Mouse (Mus musculus) CH12.LX (cell line): ENCODE results near the gene Sumo3. TPM values are rescaled to one million over a fixed set of nuclear protein-coding genes. Genes with fewer than 3 reads are reported as not detected.

Experiments
- DNase-seq: peaks from one replicate; pipeline ENCODE4 v3.0.0-alpha.2; 2013; ENCODE audit errors: extremely low read depth
- H3K27ac ChIP-seq: 2 replicates; pipeline ENCODE4 v1.5.1; 2012; ENCODE audit warnings: low read depth, mild to moderate bottlenecking, control low read depth, moderate library complexity; ENCODE audit not compliant: insufficient read depth
- H3K27me3 ChIP-seq: replicated peaks from 2 replicates; pipeline ENCODE3; 2012; ENCODE audit warnings: inconsistent platforms
- H3K36me3 ChIP-seq, 2 experiments: replicated peaks in 1 of 2; 2 replicates each; pipeline versions ENCODE3 to v1.6.1; 2012; ENCODE audit warnings: inconsistent platforms in 1 of 2, low read length in 1 of 2, mild to moderate bottlenecking in 1 of 2, mixed read lengths in 1 of 2, moderate library complexity in 1 of 2; ENCODE audit not compliant: control insufficient read depth in 1 of 2, insufficient read depth in 1 of 2
- H3K4me1 ChIP-seq, 2 experiments: 2 replicates each; pipeline ENCODE4 v1.6.1; 2012; ENCODE audit warnings: inconsistent platforms in 1 of 2, moderate library complexity in 1 of 2; ENCODE audit not compliant: insufficient read depth in 2 of 2, control insufficient read depth in 1 of 2
- H3K4me2 ChIP-seq: 2 replicates; pipeline ENCODE4 v1.6.1; 2012; ENCODE audit warnings: low read depth, mild to moderate bottlenecking, control low read depth; ENCODE audit not compliant: poor library complexity, insufficient read depth, severe bottlenecking
- H3K4me3 ChIP-seq, 3 experiments: fragments of 150-350 bp in 1 of 3; sonication (generic) in 1 of 3; replicated peaks in 1 of 3; 2 replicates each; pipeline versions ENCODE3 to v1.5.1; 2011 to 2012; ENCODE audit warnings: low read depth in 2 of 3, low read length in 2 of 3, mild to moderate bottlenecking in 2 of 3, moderate library complexity in 2 of 3, control low read depth in 1 of 3, improper control_type of control experiment in 1 of 3, inconsistent platforms in 1 of 3, mixed read lengths in 1 of 3; ENCODE audit not compliant: poor library complexity in 1 of 3
- H3K79me2 ChIP-seq: replicated peaks from 2 replicates; pipeline ENCODE4 v1.6.1; 2012; ENCODE audit warnings: mild to moderate bottlenecking, moderate library complexity; ENCODE audit not compliant: control insufficient read depth, poor library complexity, insufficient read depth, severe bottlenecking; ENCODE audit errors: extremely low read depth
- H3K9ac ChIP-seq: 2 replicates; pipeline ENCODE4 v1.6.1; 2012; ENCODE audit warnings: low read depth, mild to moderate bottlenecking, control low read depth, moderate library complexity; ENCODE audit not compliant: insufficient read depth
- H3K9me3 ChIP-seq: replicated peaks from 2 replicates; pipeline ENCODE3; 2012; ENCODE audit warnings: low read length, inconsistent platforms, mixed read lengths
- BHLHE40 ChIP-seq: IDR thresholded peaks from 2 replicates; pipeline ENCODE4 v1.6.1; 2011; ENCODE audit warnings: mild to moderate bottlenecking, low read depth, low read length, improper control_type of control experiment
- CHD1 ChIP-seq: IDR thresholded peaks from 2 replicates; pipeline ENCODE4 v1.6.1; 2012; ENCODE audit warnings: low read depth, low read length, improper control_type of control experiment, inconsistent platforms
- CHD2 ChIP-seq: IDR thresholded peaks from 2 replicates; pipeline ENCODE4 v1.6.1; 2011; ENCODE audit warnings: low read length, improper control_type of control experiment
- CTCF ChIP-seq, 2 experiments: IDR thresholded peaks in 1 of 2; conservative IDR thresholded peaks in 1 of 2; 2 replicates each; pipeline ENCODE4 v1.5.1; 2011 to 2012; ENCODE audit warnings: low read depth in 2 of 2, low read length in 2 of 2, improper control_type of control experiment in 1 of 2, inconsistent platforms in 1 of 2, mild to moderate bottlenecking in 1 of 2, moderate library complexity in 1 of 2
- E2F4 ChIP-seq: IDR thresholded peaks from 2 replicates; pipeline ENCODE4 v1.6.1; 2011; ENCODE audit warnings: low read depth, low read length, improper control_type of control experiment; ENCODE audit not compliant: insufficient replicate concordance
- ELF1 ChIP-seq: IDR thresholded peaks from 2 replicates; pipeline ENCODE4 v1.6.1; 2014; ENCODE audit warnings: low read depth, mild to moderate bottlenecking, inconsistent platforms, low read length, improper control_type of control experiment
- ETS1 ChIP-seq: conservative IDR thresholded peaks from 2 replicates; pipeline ENCODE4 v1.6.1; 2012; ENCODE audit warnings: low read depth, mild to moderate bottlenecking, inconsistent platforms, low read length, improper control_type of control experiment, moderate library complexity
- GABPA ChIP-seq: IDR thresholded peaks from 2 replicates; pipeline ENCODE4 v1.6.1; 2012; ENCODE audit warnings: low read depth, low read length, improper control_type of control experiment, inconsistent platforms; ENCODE audit not compliant: insufficient replicate concordance
- HCFC1 ChIP-seq: IDR thresholded peaks from 2 replicates; pipeline ENCODE4 v1.6.1; 2012; ENCODE audit warnings: low read depth, mild to moderate bottlenecking, inconsistent platforms, low read length, improper control_type of control experiment
- IRF4 ChIP-seq: IDR thresholded peaks from 2 replicates; pipeline ENCODE4 v1.6.1; 2014; ENCODE audit warnings: low read depth, mild to moderate bottlenecking, inconsistent platforms, low read length, improper control_type of control experiment
- JUN ChIP-seq: IDR thresholded peaks from 2 replicates; pipeline ENCODE4 v1.6.1; 2011; ENCODE audit warnings: low read depth, mild to moderate bottlenecking, low read length, improper control_type of control experiment, moderate library complexity; ENCODE audit not compliant: insufficient read depth
- JUND ChIP-seq: conservative IDR thresholded peaks from 2 replicates; pipeline ENCODE4 v1.6.1; 2011; ENCODE audit warnings: low read depth, low read length, improper control_type of control experiment
- KAT2A ChIP-seq: IDR thresholded peaks from 2 replicates; pipeline ENCODE4 v1.6.1; 2012; ENCODE audit warnings: low read length, improper control_type of control experiment, inconsistent platforms; ENCODE audit not compliant: insufficient replicate concordance
- MAX ChIP-seq: IDR thresholded peaks from 2 replicates; pipeline ENCODE4 v1.6.1; 2011; ENCODE audit warnings: low read length, improper control_type of control experiment
- MAZ ChIP-seq: IDR thresholded peaks from 2 replicates; pipeline ENCODE4 v1.6.1; 2012; ENCODE audit warnings: low read depth, mild to moderate bottlenecking, inconsistent platforms, low read length, improper control_type of control experiment, moderate library complexity
- MEF2A ChIP-seq: IDR thresholded peaks from 2 replicates; pipeline ENCODE4 v1.6.1; 2014; ENCODE audit warnings: low read depth, mild to moderate bottlenecking, inconsistent platforms, low read length, improper control_type of control experiment, borderline replicate concordance
- MXI1 ChIP-seq: IDR thresholded peaks from 2 replicates; pipeline ENCODE4 v1.6.1; 2011; ENCODE audit warnings: mild to moderate bottlenecking, low read depth, low read length, improper control_type of control experiment
- MYC ChIP-seq: IDR thresholded peaks from 2 replicates; pipeline ENCODE4 v1.6.1; 2011; ENCODE audit warnings: low read depth, mild to moderate bottlenecking, improper control_type of control experiment, low read length
- NELFE ChIP-seq: IDR thresholded peaks from 2 replicates; pipeline ENCODE4 v1.6.1; 2011; ENCODE audit warnings: low read depth, low read length, improper control_type of control experiment
- NRF1 ChIP-seq: IDR thresholded peaks from 2 replicates; pipeline ENCODE4 v1.6.1; 2014; ENCODE audit warnings: low read depth, mild to moderate bottlenecking, inconsistent platforms, low read length, improper control_type of control experiment, moderate library complexity
- PAX5 ChIP-seq: IDR thresholded peaks from 2 replicates; pipeline ENCODE4 v1.6.1; 2012; ENCODE audit warnings: low read length, inconsistent platforms, mixed read lengths
- POLR2A ChIP-seq: IDR thresholded peaks from 2 replicates; pipeline ENCODE4 v1.6.1; 2011; ENCODE audit warnings: low read depth, mild to moderate bottlenecking, improper control_type of control experiment, low read length
- POLR2AphosphoS2 ChIP-seq: IDR thresholded peaks from 2 replicates; pipeline ENCODE4 v1.6.1; 2011; ENCODE audit warnings: low read depth, low read length, improper control_type of control experiment
- RAD21 ChIP-seq: IDR thresholded peaks from 2 replicates; pipeline ENCODE4 v1.6.1; 2011; ENCODE audit warnings: low read depth, mild to moderate bottlenecking, low read length, improper control_type of control experiment, moderate library complexity
- RCOR1 ChIP-seq: conservative IDR thresholded peaks from 2 replicates; pipeline ENCODE4 v1.6.1; 2012; ENCODE audit warnings: low read depth, mild to moderate bottlenecking, inconsistent platforms, low read length, improper control_type of control experiment
- SIN3A ChIP-seq: IDR thresholded peaks from 2 replicates; pipeline ENCODE4 v1.6.1; 2012; ENCODE audit warnings: low read length, improper control_type of control experiment, inconsistent platforms
- SMC3 ChIP-seq: IDR thresholded peaks from 2 replicates; pipeline ENCODE4 v1.6.1; 2011; ENCODE audit warnings: low read depth, low read length, improper control_type of control experiment
- TBP ChIP-seq: conservative IDR thresholded peaks from 2 replicates; pipeline ENCODE4 v1.6.1; 2011; ENCODE audit warnings: low read depth, low read length, improper control_type of control experiment
- TCF12 ChIP-seq: IDR thresholded peaks from 2 replicates; pipeline ENCODE4 v1.6.1; 2014; ENCODE audit warnings: low read depth, mild to moderate bottlenecking, inconsistent platforms, low read length, improper control_type of control experiment
- UBTF ChIP-seq: IDR thresholded peaks from 2 replicates; pipeline ENCODE4 v1.6.1; 2012; ENCODE audit warnings: low read depth, mild to moderate bottlenecking, inconsistent platforms, low read length, improper control_type of control experiment, moderate library complexity
- USF1 ChIP-seq: IDR thresholded peaks from 2 replicates; pipeline ENCODE4 v1.6.1; 2014; ENCODE audit warnings: low read depth, mild to moderate bottlenecking, inconsistent platforms, low read length, improper control_type of control experiment
- USF2 ChIP-seq: conservative IDR thresholded peaks from 2 replicates; pipeline ENCODE4 v1.6.1; 2011; ENCODE audit warnings: low read depth, low read length, improper control_type of control experiment
- ZC3H11A ChIP-seq: IDR thresholded peaks from 2 replicates; pipeline ENCODE4 v1.6.1; 2012; ENCODE audit warnings: low read depth, mild to moderate bottlenecking, inconsistent platforms, low read length, improper control_type of control experiment
- ZKSCAN1 ChIP-seq: IDR thresholded peaks from 2 replicates; pipeline ENCODE4 v1.6.1; 2012; ENCODE audit warnings: low read depth, inconsistent platforms, low read length, improper control_type of control experiment, borderline replicate concordance
- ZMIZ1 ChIP-seq: IDR thresholded peaks from 2 replicates; pipeline ENCODE4 v1.6.1; 2012; ENCODE audit warnings: low read depth, mild to moderate bottlenecking, inconsistent platforms, low read length, improper control_type of control experiment
- ZNF384 ChIP-seq: IDR thresholded peaks from 2 replicates; pipeline ENCODE4 v1.6.1; 2012; ENCODE audit warnings: low read depth, low read length, improper control_type of control experiment, inconsistent platforms
- dilution Hi-C: fragments of 300-500 bp; cut with MboI; formaldehyde crosslinking; loops from 2 replicates; pipeline ENCODE4 v1.14.3; 2020; ENCODE audit warnings: low sequenced_read_pairs; ENCODE audit not compliant: extremely low pct_unique_long_range_greater_than_20kb, extremely low pct_ligation_motif_present
- in situ Hi-C: fragments of 300-500 bp; cut with MboI; formaldehyde crosslinking; loops from 3 replicates; pipeline ENCODE4 v1.14.3; 2019; ENCODE audit warnings: low sequenced_read_pairs, low pct_ligation_motif_present, low pct_unique_long_range_greater_than_20kb, mixed read lengths
- polyA plus RNA-seq: library from polyadenylated mRNA; unstranded; fragments of >175 nt; gene quantifications from 2 replicates; pipeline ENCODE4 v1.2.1, GENCODE M21; 2012; ENCODE audit warnings: low read depth; ENCODE audit not compliant: insufficient read length
- total RNA-seq, 2 experiments: library from RNA; depleted of rRNA; stranded (reverse); fragments of 300-350 nt in 1 of 2; fragments of >200 nt in 1 of 2; gene quantifications; 2 replicates each; pipeline ENCODE4 v1.2.3; 2012 to 2014

The Sumo3 gene
- total and polyA plus RNA-seq, 3 experiments, result 54.4 to 130 (median 81.2) TPM

GRCm38 (mm10) chr10:77622055-77622988, 16.4 kb downstream of the Sumo3 start, which contains the start of gene Ube2g2:
Gene Ube2g2, plus strand, starts transcription at chr10:77622275.
- no peak for TF ChIP-seq RAD21
- TF ChIP-seq E2F4, result no peak
- TF ChIP-seq POLR2A, result peak; percentile 77
- TF ChIP-seq PAX5, result no peak
- no peak for TF ChIP-seq ZKSCAN1
- TF ChIP-seq SIN3A, result peak; percentile 87
- TF ChIP-seq JUND, result no peak
- peak; percentile 91; the same call in 1 of the 2 replicates for TF ChIP-seq KAT2A
- TF ChIP-seq MXI1, result peak; percentile 83
- TF ChIP-seq MEF2A, result peak; percentile 70
- TF ChIP-seq MAZ, result no peak
- TF ChIP-seq ELF1, result peak; percentile 87
- peak; percentile 77 for TF ChIP-seq POLR2AphosphoS2
- TF ChIP-seq UBTF, result peak; percentile 94
- TF ChIP-seq MAX, result peak; percentile 74; the same call in 1 of the 2 replicates
- no peak for TF ChIP-seq JUN
- TF ChIP-seq HCFC1, result peak; percentile 95
- no peak for TF ChIP-seq MYC
- no peak for TF ChIP-seq ETS1
- TF ChIP-seq CHD1, result no peak
- TF ChIP-seq CHD2, result peak; percentile 94
- no peak for TF ChIP-seq CTCF (conservative IDR thresholded peaks at IDR 0.05 in 1 of 2, IDR thresholded peaks at IDR 0.05 in 1 of 2; ENCODE audit: low read depth in 2 of 2, low read length in 2 of 2)
- peak; percentile 44; the same call in 1 of the 2 replicates for TF ChIP-seq IRF4
- no peak for TF ChIP-seq ZC3H11A
- 0 out of 2 replicates have a peak, but pooled peaks have one; percentile 10 for TF ChIP-seq TBP
- no peak for TF ChIP-seq USF2
- no peak for TF ChIP-seq SMC3
- TF ChIP-seq TCF12, result peak; percentile 86
- peak; percentile 82 for TF ChIP-seq NELFE
- no peak for TF ChIP-seq ZNF384
- TF ChIP-seq ZMIZ1, result peak; percentile 65; the same call in 1 of the 2 replicates
- TF ChIP-seq BHLHE40, result peak; percentile 18; the same call in 1 of the 2 replicates
- peak; percentile 63 for TF ChIP-seq NRF1
- TF ChIP-seq RCOR1, result 0 out of 2 replicates have a peak, but pooled peaks have one; percentile 24
- peak; percentile 17; the same call in 1 of the 2 replicates for TF ChIP-seq GABPA
- TF ChIP-seq USF1, result no peak
- peak within 1 kb of the TSS; percentile 75 to 99 (median 97) for H3K4me3 ChIP-seq
- peak; percentile 87 for DNase-seq
- peaks cover 12 to 41% of the 10 kb centered on the region in 2 experiments for H3K4me1 ChIP-seq
- peaks cover 16 to 53% of the 10 kb centered on the region in 2 experiments for H3K36me3 ChIP-seq
- no peaks in the 10 kb centered on the region for H3K9me3 ChIP-seq
- in situ Hi-C loops, result loop anchor here (10.0 kb wide), 1 partner anchor 108 kb away; the partner anchor contains the start of gene Fam207a
- peaks cover 47% of the 10 kb centered on the region for H3K79me2 ChIP-seq
- peak within 1 kb of the TSS; percentile 69 for H3K27ac ChIP-seq
- H3K9ac ChIP-seq, result peak within 1 kb of the TSS; percentile 98
- dilution Hi-C loops, result no loop called here
- H3K27me3 ChIP-seq, result no peaks in the 10 kb centered on the region
- H3K4me2 ChIP-seq, result peak within 1 kb of the TSS; percentile 94
